Mouse (Mus musculus) MEL (cell line): ENCODE measurements around the gene Mical3. TPM values are rescaled to one million over a fixed set of nuclear protein-coding genes. Genes with fewer than 3 reads are reported as not detected.

ENCODE experiments used
- DNase-seq: peaks from one replicate; pipeline ENCODE4 v3.0.0; 2011; ENCODE audit warnings: low read depth, low spot score
- H3K27ac ChIP-seq: 2 replicates; pipeline ENCODE4 v1.5.1; 2012; ENCODE audit warnings: low read depth, mild to moderate bottlenecking, control low read depth, low read length, moderate library complexity; ENCODE audit not compliant: control insufficient read depth
- H3K27me3 ChIP-seq, 2 experiments: fragments of 150-350 bp in 1 of 2; sonication (generic) in 1 of 2; 2 replicates each; pipeline ENCODE4 v1.6.1; 2012; ENCODE audit warnings: low read length in 2 of 2, mild to moderate bottlenecking in 2 of 2, improper control_type of control experiment in 1 of 2, moderate library complexity in 1 of 2; ENCODE audit not compliant: insufficient read depth in 2 of 2, control insufficient read depth in 1 of 2
- H3K36me3 ChIP-seq, 2 experiments: 2 replicates each; pipeline ENCODE4 v1.6.1; 2012 to 2014; ENCODE audit warnings: low read length in 2 of 2, improper control_type of control experiment in 1 of 2, inconsistent platforms in 1 of 2, mild to moderate bottlenecking in 1 of 2; ENCODE audit not compliant: insufficient read depth in 2 of 2, control insufficient read depth in 1 of 2
- H3K4me1 ChIP-seq, 2 experiments: fragments of 150-350 bp in 1 of 2; sonication (generic) in 1 of 2; 2 replicates each; pipeline ENCODE4 v1.6.1; 2012; ENCODE audit warnings: low read length in 2 of 2, improper control_type of control experiment in 1 of 2, mild to moderate bottlenecking in 1 of 2; ENCODE audit not compliant: insufficient read depth in 2 of 2, control insufficient read depth in 1 of 2
- H3K4me3 ChIP-seq, 2 experiments: fragments of 150-350 bp in 1 of 2; sonication (generic) in 1 of 2; 2 replicates each; pipeline ENCODE4 v1.5.1; 2012; ENCODE audit warnings: low read depth in 2 of 2, low read length in 2 of 2, mild to moderate bottlenecking in 2 of 2, moderate library complexity in 2 of 2, control low read depth in 1 of 2, improper control_type of control experiment in 1 of 2; ENCODE audit not compliant: control insufficient read depth in 1 of 2, insufficient read depth in 1 of 2
- H3K79me2 ChIP-seq: 2 replicates; pipeline ENCODE4 v1.6.1; 2012; ENCODE audit warnings: mild to moderate bottlenecking, low read length, moderate library complexity; ENCODE audit not compliant: control insufficient read depth, poor library complexity, insufficient read depth
- H3K9ac ChIP-seq: 2 replicates; pipeline ENCODE4 v1.6.1; 2012; ENCODE audit warnings: low read depth, mild to moderate bottlenecking, control low read depth, low read length, moderate library complexity; ENCODE audit not compliant: control insufficient read depth, poor library complexity, severe bottlenecking
- H3K9me3 ChIP-seq: fragments of 150-350 bp; sonication (generic); replicated peaks from 2 replicates; pipeline ENCODE4 v1.6.1; 2012; ENCODE audit warnings: mild to moderate bottlenecking, low read length, improper control_type of control experiment, moderate library complexity; ENCODE audit not compliant: insufficient read depth
- BHLHE40 ChIP-seq: IDR thresholded peaks from 2 replicates; pipeline ENCODE4 v1.6.1; 2012; ENCODE audit warnings: low read depth, mild to moderate bottlenecking, inconsistent platforms, low read length, improper control_type of control experiment, borderline replicate concordance
- CHD1 ChIP-seq: IDR thresholded peaks from 2 replicates; pipeline ENCODE4 v1.6.1; 2012; ENCODE audit warnings: low read depth, mild to moderate bottlenecking, inconsistent platforms, low read length, improper control_type of control experiment
- CHD2 ChIP-seq: IDR thresholded peaks from 2 replicates; pipeline ENCODE4 v1.6.1; 2011; ENCODE audit warnings: low read length, improper control_type of control experiment
- ELF1 ChIP-seq: IDR thresholded peaks from 2 replicates; pipeline ENCODE4 v1.6.1; 2014; ENCODE audit warnings: low read depth, mild to moderate bottlenecking, inconsistent platforms, low read length, improper control_type of control experiment, moderate library complexity
- HCFC1 ChIP-seq: IDR thresholded peaks from 2 replicates; pipeline ENCODE4 v1.6.1; 2012; ENCODE audit warnings: low read depth, mild to moderate bottlenecking, inconsistent platforms, low read length, improper control_type of control experiment, moderate library complexity
- KAT2A ChIP-seq: conservative IDR thresholded peaks from 2 replicates; pipeline ENCODE4 v1.6.1; 2012; ENCODE audit warnings: low read depth, low read length, improper control_type of control experiment, inconsistent platforms
- MAFK ChIP-seq: IDR thresholded peaks from 2 replicates; pipeline ENCODE4 v1.6.1; 2011; ENCODE audit warnings: low read depth, mild to moderate bottlenecking, low read length, improper control_type of control experiment, borderline replicate concordance
- MAX ChIP-seq: IDR thresholded peaks from 2 replicates; pipeline ENCODE4 v1.6.1; 2011; ENCODE audit warnings: low read length, improper control_type of control experiment
- MAZ ChIP-seq: IDR thresholded peaks from 2 replicates; pipeline ENCODE4 v1.6.1; 2012; ENCODE audit warnings: low read depth, mild to moderate bottlenecking, inconsistent platforms, low read length, improper control_type of control experiment
- MXI1 ChIP-seq: IDR thresholded peaks from 2 replicates; pipeline ENCODE4 v1.6.1; 2011; ENCODE audit warnings: mild to moderate bottlenecking, low read depth, low read length, improper control_type of control experiment
- MYB ChIP-seq: IDR thresholded peaks from 2 replicates; pipeline ENCODE4 v1.6.1; 2011; ENCODE audit warnings: mild to moderate bottlenecking, low read depth, low read length, improper control_type of control experiment
- NRF1 ChIP-seq: IDR thresholded peaks from 2 replicates; pipeline ENCODE4 v1.6.1; 2014; ENCODE audit warnings: low read depth, mild to moderate bottlenecking, inconsistent platforms, low read length, improper control_type of control experiment, moderate library complexity; ENCODE audit not compliant: poor library complexity, insufficient read depth, severe bottlenecking
- POLR2A ChIP-seq, 2 experiments: IDR thresholded peaks; 2 replicates each; pipeline ENCODE4 v1.6.1; 2011 to 2012; ENCODE audit warnings: low read length in 2 of 2, mild to moderate bottlenecking in 2 of 2, control low read depth in 1 of 2, improper control_type of control experiment in 1 of 2, low read depth in 1 of 2, moderate library complexity in 1 of 2; ENCODE audit not compliant: control insufficient read depth in 1 of 2, insufficient read depth in 1 of 2, poor library complexity in 1 of 2
- POLR2AphosphoS5 ChIP-seq: IDR thresholded peaks from 2 replicates; pipeline ENCODE4 v1.6.1; 2012; ENCODE audit warnings: low read depth, borderline replicate concordance, mild to moderate bottlenecking, inconsistent platforms, low read length, moderate library complexity, mixed read lengths
- RAD21 ChIP-seq: IDR thresholded peaks from 2 replicates; pipeline ENCODE4 v1.6.1; 2011; ENCODE audit warnings: mild to moderate bottlenecking, low read depth, low read length, improper control_type of control experiment
- SIN3A ChIP-seq: IDR thresholded peaks from 2 replicates; pipeline ENCODE4 v1.6.1; 2012; ENCODE audit warnings: low read length, improper control_type of control experiment, inconsistent platforms
- SMC3 ChIP-seq: IDR thresholded peaks from 2 replicates; pipeline ENCODE4 v1.6.1; 2011; ENCODE audit warnings: low read depth, low read length, improper control_type of control experiment
- TAL1 ChIP-seq: IDR thresholded peaks from 2 replicates; pipeline ENCODE4 v1.6.1; 2012; ENCODE audit warnings: mild to moderate bottlenecking, inconsistent platforms, low read length, moderate library complexity, mixed read lengths
- TBP ChIP-seq: IDR thresholded peaks from 2 replicates; pipeline ENCODE4 v1.8.0; 2011; ENCODE audit warnings: low read depth, low read length, improper control_type of control experiment
- UBTF ChIP-seq: IDR thresholded peaks from 2 replicates; pipeline ENCODE4 v1.6.1; 2012; ENCODE audit warnings: low read depth, mild to moderate bottlenecking, inconsistent platforms, low read length, improper control_type of control experiment, moderate library complexity, borderline replicate concordance; ENCODE audit not compliant: insufficient read depth
- USF2 ChIP-seq, 2 experiments: IDR thresholded peaks; 2 replicates each; pipeline ENCODE4 v1.6.1; 2011 to 2012; ENCODE audit warnings: improper control_type of control experiment in 2 of 2, low read length in 2 of 2, borderline replicate concordance in 1 of 2, inconsistent platforms in 1 of 2, low read depth in 1 of 2, mild to moderate bottlenecking in 1 of 2; ENCODE audit not compliant: insufficient read depth in 1 of 2
- ZC3H11A ChIP-seq: IDR thresholded peaks from 2 replicates; pipeline ENCODE4 v1.6.1; 2012; ENCODE audit warnings: low read depth, mild to moderate bottlenecking, inconsistent platforms, low read length, improper control_type of control experiment
- ZNF384 ChIP-seq: IDR thresholded peaks from 2 replicates; pipeline ENCODE4 v1.6.1; 2012; ENCODE audit warnings: low read depth, mild to moderate bottlenecking, inconsistent platforms, low read length, improper control_type of control experiment
- polyA plus RNA-seq, 2 experiments: library from polyadenylated mRNA; stranded (reverse) in 1 of 2; unstranded in 1 of 2; fragments of >175 nt in 1 of 2; fragments of >200 nt in 1 of 2; gene quantifications; 2 replicates each; pipeline versions ENCODE4 v1.2.1 to v1.2.4; 2012; ENCODE audit warnings: low replicate concordance in 2 of 2, low read depth in 1 of 2; ENCODE audit not compliant: insufficient read length in 2 of 2, insufficient read depth in 1 of 2, missing spikeins in 1 of 2
- total RNA-seq: library from RNA; depleted of rRNA; stranded (reverse); fragments of 300-350 nt; gene quantifications from 2 replicates; pipeline ENCODE4 v1.2.3, GENCODE M21; 2012

Mical3 gene
- total and polyA plus RNA-seq, 3 experiments = 19.8 to 125 (median 31.4) TPM

- Histone ChIP-seq H3K36me3 (peaks cover 0 to 14% of the 10 kb centered on the region in 2 experiments; a peak in 2 of 4 replicates), H3K4me3 (no peak overlapping the region), H3K27ac (no peak overlapping the region), H3K27me3 (peaks cover 4 to 6% of the 10 kb centered on the region in 2 experiments), H3K4me1 (peaks cover 6 to 17% of the 10 kb centered on the region in 2 experiments; a peak in 3 of 4 replicates), H3K79me2 (no peaks in the 10 kb centered on the region), H3K9ac (no peak overlapping the region), H3K9me3 (no peaks in the 10 kb centered on the region)
- TF ChIP-seq POLR2AphosphoS5 (no peak), BHLHE40 (no peak), USF2 (IDR thresholded peaks at IDR 0.05; ENCODE audit: borderline replicate concordance in 1 of 2, insufficient read depth in 1 of 2, low read depth in 1 of 2, low read length in 2 of 2) (no peak), POLR2A (IDR thresholded peaks at IDR 0.05; ENCODE audit: control insufficient read depth in 1 of 2, insufficient read depth in 1 of 2, low read depth in 1 of 2, low read length in 2 of 2, poor library complexity in 1 of 2) (no peak), TBP (no peak)
- DNase-seq = no peak
Observed at GRCm38 (mm10) chr6:121173471-121173870, 42.7 kb upstream of the Mical3 start.

- Histone ChIP-seq H3K27me3 (peaks cover 7 to 9% of the 10 kb centered on the region in 2 experiments), H3K4me1 (peaks cover under 1 to 3% of the 10 kb centered on the region in 2 experiments; a peak in 3 of 4 replicates)
- DNase-seq = no peak
- TF ChIP-seq TAL1 (no peak), USF2 (IDR thresholded peaks at IDR 0.05; ENCODE audit: borderline replicate concordance in 1 of 2, insufficient read depth in 1 of 2, low read depth in 1 of 2, low read length in 2 of 2) (no peak), ZC3H11A (no peak), CHD2 (no peak), TBP (no peak), NRF1 (no peak)
- TF ChIP-seq, all 39 proteins: peak for 0
- no peaks in the 10 kb centered on the region for H3K79me2 ChIP-seq
- H3K27ac ChIP-seq = no peak overlapping the region
- H3K4me3 ChIP-seq = no peak overlapping the region
- H3K36me3 ChIP-seq = peaks cover 0 to 2% of the 10 kb centered on the region in 2 experiments; a peak in 1 of 4 replicates
- no peaks in the 10 kb centered on the region for H3K9me3 ChIP-seq
- no peak overlapping the region for H3K9ac ChIP-seq
Observed at GRCm38 (mm10) chr6:121171102-121171501, 40.3 kb upstream of the Mical3 start.

GRCm38 (mm10) chr6:121167381-121167975 is 36.7 kb upstream of the Mical3 start:
- Histone ChIP-seq H3K4me3 (no peak overlapping the region), H3K27ac (no peak overlapping the region), H3K9ac (no peak overlapping the region), H3K36me3 (no peaks in the 10 kb centered on the region), H3K27me3 (peaks cover 7 to 9% of the 10 kb centered on the region in 2 experiments), H3K9me3 (no peaks in the 10 kb centered on the region), H3K4me1 (no peaks in the 10 kb centered on the region), H3K79me2 (no peaks in the 10 kb centered on the region)
- no peak for DNase-seq
- TF ChIP-seq HCFC1 (no peak), TAL1 (no peak), MAZ (no peak), KAT2A (no peak), MXI1 (no peak), SIN3A (no peak), ZC3H11A (no peak), USF2 (IDR thresholded peaks at IDR 0.05; ENCODE audit: borderline replicate concordance in 1 of 2, insufficient read depth in 1 of 2, low read depth in 1 of 2, low read length in 2 of 2) (no peak), UBTF (no peak), ZNF384 (no peak), MAX (no peak), RAD21 (no peak), MAFK (no peak), SMC3 (no peak), ELF1 (no peak), MYB (no peak), BHLHE40 (no peak), CHD1 (no peak)
